13 mouse cellular contexts compared by ENCODE assay signal in the genomic region with DNA sequence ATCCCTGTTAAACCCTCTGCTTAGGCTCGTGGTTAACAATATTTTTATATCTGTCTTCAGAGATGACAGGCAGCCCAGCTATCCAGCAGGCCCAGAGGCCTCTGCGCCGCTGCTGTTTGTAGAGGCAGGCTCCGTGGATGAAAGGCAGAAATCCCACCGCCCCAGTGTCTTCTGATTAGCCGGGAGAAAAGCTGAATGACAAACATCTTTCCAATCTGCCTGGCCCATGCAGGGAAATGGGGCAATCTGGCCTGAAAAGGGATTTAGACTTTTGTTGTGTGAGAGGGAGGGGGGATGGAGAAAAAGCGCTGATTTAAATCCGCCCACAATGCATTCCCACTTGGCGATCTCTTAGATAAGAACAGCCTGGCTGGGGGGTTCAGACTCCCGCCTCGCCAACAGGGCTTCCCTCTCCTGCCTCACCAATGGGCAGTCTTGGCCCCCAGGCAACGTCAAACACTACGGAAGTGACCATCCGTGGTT.
DNase-seq lines count a peak whose midpoint lies in the region; ATAC-seq and TF ChIP-seq lines count a peak whose summit lies in the region.
"Had no signal": no experiment of that assay in that cellular context is flagged by ENCODE, and none has a peak within 500 bp of the region (broad histone marks: within the 10 kb centered on the region; RNA-seq: fewer than 3 reads in every experiment).

No protein-coding gene starts in this region.

- H3K9me3 ChIP-seq in heart, embryonic 10.5 days: no peaks in the 10 kb centered on the region
- H3K9me3 ChIP-seq in forebrain, embryonic 10.5 days: no peaks in the 10 kb centered on the region
- H3K9me3 ChIP-seq in hindbrain, embryonic 16.5 days (ENCODE audit: control insufficient read depth, low read length): no peaks in the 10 kb centered on the region
- no peaks in the 10 kb centered on the region for H3K9me3 ChIP-seq in neural tube, embryonic 13.5 days
- H3K9me3 ChIP-seq in lung, postnatal 0 days (ENCODE audit: low read length): no peaks in the 10 kb centered on the region
- H3K9me3 ChIP-seq: limb, embryonic 15.5 days had no signal

- H3K4me3 ChIP-seq in heart, embryonic 10.5 days: peak overlapping the region; percentile 29; the same call in 1 of the 2 replicates
- H3K4me3 ChIP-seq in forebrain, embryonic 10.5 days: peak overlapping the region; percentile 42
- no peak overlapping the region for H3K4me3 ChIP-seq in hindbrain, embryonic 16.5 days (ENCODE audit: low read length)
- no peak overlapping the region for H3K4me3 ChIP-seq in neural tube, embryonic 13.5 days
- no peak overlapping the region for H3K4me3 ChIP-seq in lung, postnatal 0 days (ENCODE audit: low read depth, low read length)
- H3K4me3 ChIP-seq: erythroblast, embryonic 14.5 days; limb, embryonic 15.5 days had no signal

- ATAC-seq in hindbrain, embryonic 16.5 days: peak; percentile 35
- no peak for ATAC-seq in neural tube, embryonic 13.5 days (ENCODE audit: low read depth)
- no peak for ATAC-seq in lung, postnatal 0 days

- TF ChIP-seq CTCF in lung, postnatal 0 days (IDR thresholded peaks at IDR 0.05): no peak

- peaks cover 14% of the 10 kb centered on the region for H3K4me1 ChIP-seq in heart, embryonic 10.5 days
- peaks cover 48% of the 10 kb centered on the region for H3K4me1 ChIP-seq in forebrain, embryonic 10.5 days
- peaks cover 17% of the 10 kb centered on the region for H3K4me1 ChIP-seq in hindbrain, embryonic 16.5 days (ENCODE audit: control insufficient read depth, insufficient read depth, low read depth, low read length)
- H3K4me1 ChIP-seq in neural tube, embryonic 13.5 days (replicated peaks): peaks cover 30% of the 10 kb centered on the region
- no peaks in the 10 kb centered on the region for H3K4me1 ChIP-seq in lung, postnatal 0 days (ENCODE audit: insufficient read depth, low read depth, low read length)

- peak overlapping the region; percentile 52; the same call in 1 of the 2 replicates for H3K27ac ChIP-seq in heart, embryonic 10.5 days
- peak overlapping the region; percentile 85 for H3K27ac ChIP-seq in forebrain, embryonic 10.5 days
- peak overlapping the region; percentile 42; the same call in 1 of the 2 replicates for H3K27ac ChIP-seq in hindbrain, embryonic 16.5 days (ENCODE audit: low read depth, low read length)
- H3K27ac ChIP-seq in neural tube, embryonic 13.5 days (replicated peaks): no peak overlapping the region
- H3K27ac ChIP-seq in lung, postnatal 0 days (ENCODE audit: low read length): no peak overlapping the region
- H3K27ac ChIP-seq: limb, embryonic 15.5 days had no signal

- no peak for DNase-seq in heart, embryonic 10.5 days (ENCODE audit: low spot score)
- no peak for DNase-seq in heart, postnatal 36 days
- peak; percentile 76 for DNase-seq in forebrain, embryonic 10.5 days (ENCODE audit: extremely low spot score, low spot score)
- no peak for DNase-seq in adrenal gland, postnatal 36 days
- no peak for DNase-seq in urinary bladder, postnatal 25 days (ENCODE audit: low spot score)
- DNase-seq in lung, postnatal 0 days (ENCODE audit: low spot score): no peak
- DNase-seq: cerebellum, adult 2 months; kidney, adult 8-10 months; thymus, postnatal 14 days had no signal

- intact Hi-C loops in heart, postnatal 36 days (cut with DNase I): no loop called here

- TF ChIP-seq EP300 in lung, postnatal 0 days (IDR thresholded peaks at IDR 0.05): no peak

- peak overlapping the region; percentile 3; the same call in 1 of the 2 replicates for H3K9ac ChIP-seq in hindbrain, embryonic 16.5 days (ENCODE audit: low read depth, low read length)
- peak overlapping the region; percentile 5; the same call in 1 of the 2 replicates for H3K9ac ChIP-seq in neural tube, embryonic 13.5 days
- H3K9ac ChIP-seq in lung, postnatal 0 days (replicated peaks; ENCODE audit: low read depth): no peak overlapping the region
- H3K9ac ChIP-seq: limb, embryonic 15.5 days had no signal

- peak overlapping the region; percentile 2; the same call in 1 of the 2 replicates for H3K4me2 ChIP-seq in hindbrain, embryonic 16.5 days (ENCODE audit: low read length)
- peak overlapping the region; percentile 11; the same call in 1 of the 2 replicates for H3K4me2 ChIP-seq in neural tube, embryonic 13.5 days
- no peak overlapping the region for H3K4me2 ChIP-seq in lung, postnatal 0 days (replicated peaks; ENCODE audit: low read depth, low read length)
- H3K4me2 ChIP-seq: limb, embryonic 15.5 days had no signal

- 9% methylated on average over 14 of the region's 14 CpGs for WGBS in heart, embryonic 10.5 days
- WGBS in forebrain, embryonic 10.5 days: 3% methylated on average over 14 of the region's 14 CpGs
- 15% methylated on average over 14 of the region's 14 CpGs for WGBS in hindbrain, embryonic 16.5 days
- WGBS in neural tube, embryonic 13.5 days: 16% methylated on average over 14 of the region's 14 CpGs
- 42% methylated on average over 14 of the region's 14 CpGs for WGBS in lung, postnatal 0 days

- H3K36me3 ChIP-seq in heart, embryonic 10.5 days: no peaks in the 10 kb centered on the region
- no peaks in the 10 kb centered on the region for H3K36me3 ChIP-seq in forebrain, embryonic 10.5 days (replicated peaks)
- H3K36me3 ChIP-seq in hindbrain, embryonic 16.5 days (ENCODE audit: control insufficient read depth, insufficient read depth, low read length): no peaks in the 10 kb centered on the region
- H3K36me3 ChIP-seq in neural tube, embryonic 13.5 days: no peaks in the 10 kb centered on the region
- no peaks in the 10 kb centered on the region for H3K36me3 ChIP-seq in lung, postnatal 0 days (ENCODE audit: insufficient read depth, low read length)
- H3K36me3 ChIP-seq: limb, embryonic 15.5 days had no signal

- peaks cover 4% of the 10 kb centered on the region; the same call in 1 of the 2 replicates for H3K27me3 ChIP-seq in heart, embryonic 10.5 days (ENCODE audit: insufficient read depth, poor library complexity, severe bottlenecking)
- H3K27me3 ChIP-seq in forebrain, embryonic 10.5 days (ENCODE audit: poor library complexity, severe bottlenecking): peaks cover 10% of the 10 kb centered on the region
- H3K27me3 ChIP-seq in hindbrain, embryonic 16.5 days (replicated peaks; ENCODE audit: control insufficient read depth, insufficient read depth, low read length): no peaks in the 10 kb centered on the region
- H3K27me3 ChIP-seq in neural tube, embryonic 13.5 days: no peaks in the 10 kb centered on the region; the same call in 1 of the 2 replicates
- no peaks in the 10 kb centered on the region for H3K27me3 ChIP-seq in lung, postnatal 0 days (replicated peaks; ENCODE audit: insufficient read depth, low read length)
- H3K27me3 ChIP-seq: limb, embryonic 15.5 days had no signal

Comparison
In these comparisons a context has a peak if more than half of its experiments do, and no peak if none do; other contexts are left out.
1. H3K27ac ChIP-seq: peak in heart, embryonic 10.5 days (single experiment), forebrain, embryonic 10.5 days (single experiment) and hindbrain, embryonic 16.5 days (single experiment); none in neural tube, embryonic 13.5 days (single experiment) and lung, postnatal 0 days (single experiment).
2. H3K4me3 ChIP-seq: peak in heart, embryonic 10.5 days (single experiment) and forebrain, embryonic 10.5 days (single experiment); none in hindbrain, embryonic 16.5 days (single experiment), neural tube, embryonic 13.5 days (single experiment) and lung, postnatal 0 days (single experiment).